In the genomic region with DNA sequence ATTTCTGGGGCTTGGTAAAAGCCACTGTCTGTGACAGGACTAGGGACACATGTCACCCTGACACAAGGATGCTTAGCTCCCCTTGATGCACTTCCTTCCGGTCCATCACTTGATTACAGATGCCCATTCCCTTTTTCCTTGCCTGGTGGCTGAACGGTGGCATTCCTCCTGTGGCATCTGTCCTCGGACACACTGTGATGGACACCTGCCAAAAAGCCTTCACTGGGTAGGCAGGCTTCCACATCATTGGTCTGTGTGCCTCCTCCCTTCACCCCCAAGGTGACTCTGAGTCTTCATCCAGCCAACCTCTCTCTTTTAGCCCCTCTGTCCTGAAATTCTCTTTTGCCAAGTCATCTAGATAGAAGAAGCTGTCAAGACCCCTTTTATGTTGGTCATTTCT, we compare ENCODE assay signal across 27 mouse cellular contexts.
"Had no signal": no experiment of that assay in that cellular context is flagged by ENCODE, and none has a peak within 500 bp of the region (broad histone marks: within the 10 kb centered on the region; RNA-seq: fewer than 3 reads in every experiment).

No protein-coding gene starts in this region.

- H3K9me3 ChIP-seq: heart, embryonic 10.5 days; heart, embryonic 13.5 days; heart, embryonic 15.5 days; hindbrain, embryonic 10.5 days; hindbrain, embryonic 12.5 days; intestine, embryonic 15.5 days; limb, embryonic 10.5 days; limb, embryonic 12.5 days; liver, embryonic 13.5 days; liver, embryonic 15.5 days had no signal

- H3K27me3 ChIP-seq: heart, embryonic 13.5 days; heart, embryonic 15.5 days; hindbrain, embryonic 12.5 days; intestine, embryonic 15.5 days; limb, embryonic 12.5 days; liver, embryonic 13.5 days; liver, embryonic 15.5 days had no signal

- H3K36me3 ChIP-seq: heart, embryonic 15.5 days; hindbrain, embryonic 10.5 days; hindbrain, embryonic 12.5 days; intestine, embryonic 15.5 days; limb, embryonic 10.5 days; liver, embryonic 13.5 days; liver, embryonic 15.5 days had no signal

- H3K4me3 ChIP-seq: gastrocnemius, adult 2 months; heart, embryonic 10.5 days; heart, embryonic 13.5 days; heart, embryonic 15.5 days; hindbrain, embryonic 10.5 days; hindbrain, embryonic 12.5 days; intestine, embryonic 15.5 days; layer of hippocampus, adult 2 months; limb, embryonic 10.5 days; limb, embryonic 12.5 days; liver, embryonic 13.5 days; liver, embryonic 15.5 days had no signal

- DNase-seq: gastrocnemius, adult 2 months; gastrocnemius, postnatal 10 days; gastrocnemius, postnatal 25 days; heart, postnatal 36 days; kidney, adult 18-20 months; kidney, adult 8-10 months; kidney, postnatal 10 days; kidney, postnatal 25 days; kidney, postnatal 4 days; liver; liver, embryonic 13.5 days; liver, postnatal 0 days had no signal

- H3K4me1 ChIP-seq: heart, embryonic 15.5 days; intestine, embryonic 15.5 days; limb, embryonic 12.5 days; liver, embryonic 13.5 days; liver, embryonic 15.5 days had no signal

- ATAC-seq: hindbrain, embryonic 16.5 days; inflammation-experienced regulatory T-cells, adult 6 months; intestine, embryonic 15.5 days; intestine, postnatal 0 days; liver, postnatal 0 days had no signal

- H3K9ac ChIP-seq: heart, embryonic 13.5 days; heart, embryonic 15.5 days; hindbrain, embryonic 12.5 days; hindbrain, embryonic 14.5 days; intestine, embryonic 15.5 days; limb, embryonic 12.5 days; liver, embryonic 13.5 days; liver, embryonic 15.5 days; liver, postnatal 0 days had no signal

- H3K4me2 ChIP-seq: heart, embryonic 13.5 days; heart, embryonic 15.5 days; hindbrain, embryonic 12.5 days; hindbrain, embryonic 14.5 days; intestine, embryonic 15.5 days; limb, embryonic 12.5 days; liver, embryonic 11.5 days; liver, embryonic 13.5 days; liver, embryonic 15.5 days had no signal

- H3K27ac ChIP-seq: gastrocnemius, adult 2 months; heart, embryonic 10.5 days; heart, embryonic 13.5 days; heart, embryonic 15.5 days; hindbrain, embryonic 10.5 days; hindbrain, embryonic 12.5 days; hindbrain, embryonic 14.5 days; intestine, embryonic 15.5 days; layer of hippocampus, adult 2 months; limb, embryonic 10.5 days; limb, embryonic 12.5 days; liver, embryonic 13.5 days; liver, embryonic 15.5 days had no signal
